Mouse (Mus musculus) small intestine, adult 2 months (tissue): ENCODE results near the gene Arid3a. TPM values are rescaled to one million over a fixed set of nuclear protein-coding genes. Genes with fewer than 3 reads are reported as not detected.
A peak's percentile ranks its signal among the peaks of the same experiment; 100 is the strongest.

Experiments
- H3K27ac ChIP-seq: fragments of 200-500 bp; 2 replicates; pipeline ENCODE4 v1.5.1; 2012; ENCODE audit warnings: low read depth, low read length, control low read depth, inconsistent platforms; ENCODE audit not compliant: insufficient read depth
- H3K27me3 ChIP-seq: fragments of 200-500 bp; 2 replicates; pipeline ENCODE4 v1.6.1; 2012; ENCODE audit warnings: mild to moderate bottlenecking, moderate library complexity, low read length, inconsistent platforms; ENCODE audit not compliant: control insufficient read depth, insufficient read depth
- H3K36me3 ChIP-seq: fragments of 200-500 bp; 2 replicates; pipeline ENCODE4 v1.6.1; 2012; ENCODE audit warnings: mild to moderate bottlenecking, low read length, control low read depth, inconsistent platforms; ENCODE audit not compliant: control insufficient read depth, insufficient read depth
- H3K4me1 ChIP-seq: fragments of 200-500 bp; 2 replicates; pipeline ENCODE4 v1.6.1; 2012; ENCODE audit warnings: low read length, inconsistent platforms, mixed read lengths; ENCODE audit not compliant: control insufficient read depth, insufficient read depth, insufficient read length
- H3K4me3 ChIP-seq: fragments of 200-500 bp; 2 replicates; pipeline ENCODE4 v1.5.1; 2012; ENCODE audit warnings: low read depth, mild to moderate bottlenecking, control low read depth, inconsistent platforms, low read length, moderate library complexity
- CTCF ChIP-seq: fragments of 200-500 bp; IDR thresholded peaks from 2 replicates; pipeline ENCODE4 v1.5.1; 2012; ENCODE audit warnings: low read depth, mild to moderate bottlenecking, control low read depth, inconsistent platforms, low read length, moderate library complexity, mixed read lengths; ENCODE audit not compliant: insufficient replicate concordance, insufficient read length; ENCODE audit errors: extremely low read depth
- POLR2A ChIP-seq: fragments of 200-500 bp; IDR thresholded peaks from 2 replicates; pipeline ENCODE4 v1.6.1; 2012; ENCODE audit warnings: low read depth, mild to moderate bottlenecking, control low read depth, inconsistent platforms, low read length, moderate library complexity
- WGBS: fragments of 180-500 bp; shearing (Covaris S2); methylation state at CpG from one replicate; pipeline ENCODE4 v1.1.7; 2018; 5-methylcytosine and 5-hydroxymethylcytosine counted together
- polyA plus RNA-seq: library from polyadenylated mRNA; depleted of rRNA; stranded (reverse); fragments of >200 nt; gene quantifications from 2 replicates; pipeline ENCODE4 v1.2.3, GENCODE M21; 2012

Gene Arid3a
- polyA plus RNA-seq, 1 experiment = 23.9 TPM

GRCm38 (mm10) chr10:79983205-79983604 lies 56.4 kb downstream of the Arid3a start:
- TF ChIP-seq CTCF = no peak
- TF ChIP-seq POLR2A = no peak
- peaks cover 27% of the 10 kb centered on the region for H3K4me1 ChIP-seq
- H3K27ac ChIP-seq = peak overlapping the region; percentile 63
- no peaks in the 10 kb centered on the region for H3K27me3 ChIP-seq
- peaks cover 7% of the 10 kb centered on the region for H3K36me3 ChIP-seq
- WGBS = 48% methylated on average over 5 of the region's 5 CpGs
- H3K4me3 ChIP-seq = peak overlapping the region; percentile 91

DNA sequence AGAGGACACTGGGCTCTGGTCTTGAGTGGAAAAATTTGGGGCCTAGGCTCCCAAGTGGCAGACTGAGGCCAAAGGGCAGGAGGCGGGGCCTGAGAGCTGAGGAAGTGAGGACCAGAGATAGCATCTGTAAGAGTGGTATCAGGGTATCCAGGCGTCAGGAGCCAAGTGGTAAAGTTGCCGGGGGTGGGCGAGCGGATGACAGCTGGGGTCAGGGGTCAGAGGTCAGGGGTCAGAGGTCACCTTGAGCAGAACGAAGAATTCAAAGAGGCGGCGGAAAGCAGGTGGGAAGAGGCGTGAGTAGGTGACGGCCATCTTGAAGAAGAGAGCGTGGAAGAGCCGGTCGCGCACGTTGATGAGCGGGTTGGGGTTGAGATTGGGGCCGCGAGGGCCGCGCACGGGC lies 56.8 kb downstream of the Arid3a start:
- TF ChIP-seq POLR2A = no peak
- 0 out of 2 replicates have a peak, but pooled peaks have one; percentile 1 for TF ChIP-seq CTCF
- Histone ChIP-seq H3K36me3 (peaks cover 2% of the 10 kb centered on the region), H3K4me3 (peak overlapping the region; percentile 91), H3K27ac (peak overlapping the region; percentile 63), H3K4me1 (peaks cover 27% of the 10 kb centered on the region), H3K27me3 (no peaks in the 10 kb centered on the region)
- 2% methylated on average over 21 of the region's 21 CpGs for WGBS

DNA sequence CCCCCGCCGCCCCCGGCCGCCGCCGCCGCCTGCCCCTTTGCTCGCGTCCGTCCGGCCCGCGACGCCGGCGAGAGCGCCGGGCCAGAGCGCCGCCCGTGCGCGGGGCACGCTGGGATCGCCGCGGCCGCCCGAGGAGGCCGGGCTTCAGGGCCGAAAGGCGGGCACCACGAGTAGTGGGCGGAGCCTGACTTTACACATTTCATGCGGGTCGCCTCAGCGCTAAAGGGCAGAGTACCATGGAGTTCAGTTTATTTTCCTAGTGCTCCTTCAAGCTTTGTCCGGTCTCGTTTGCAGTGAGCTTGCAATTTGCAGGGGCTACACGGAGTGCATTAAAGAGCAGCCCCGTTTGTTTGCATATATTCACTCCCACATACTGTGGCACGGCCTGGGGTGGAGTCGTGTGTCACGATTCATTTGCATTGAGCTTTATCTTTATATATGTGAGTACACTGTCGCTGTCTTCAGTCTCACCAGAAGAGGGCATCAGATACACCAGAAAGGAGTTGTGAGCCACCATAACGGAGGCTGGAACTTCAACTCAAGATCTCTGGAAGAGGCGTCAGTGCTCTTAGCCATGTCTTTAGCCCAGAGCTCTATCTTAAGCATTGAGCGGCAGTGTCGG lies 57.5 kb downstream of the Arid3a start, which contains the start of gene Tmem259:
Gene Tmem259 (minus strand): TSS at position 136 of the 622 bp plus-strand sequence.
- H3K4me1 ChIP-seq = peaks cover 27% of the 10 kb centered on the region
- WGBS = under 1% methylated on average over 49 of the region's 49 CpGs

DNA sequence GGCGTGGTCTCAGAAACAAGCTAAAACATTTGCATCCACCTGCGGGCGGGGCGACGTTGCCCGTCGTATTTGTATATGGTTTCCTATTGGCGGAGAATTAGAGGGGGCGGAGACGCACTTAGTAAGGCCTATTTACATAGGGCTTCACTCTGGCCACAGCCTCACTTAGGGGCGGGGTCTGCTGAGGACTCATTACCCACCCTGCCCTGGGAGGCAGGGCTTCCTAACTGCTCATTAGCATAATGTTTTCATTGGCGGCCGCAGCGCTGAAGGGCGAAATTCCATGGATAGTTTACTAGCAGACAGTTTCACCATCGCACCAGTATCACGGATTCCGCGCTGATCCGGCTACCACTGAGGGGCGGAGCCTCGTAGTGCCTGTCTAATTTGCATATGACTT lies 58.0 kb downstream of the Arid3a start:
- no peaks in the 10 kb centered on the region for H3K36me3 ChIP-seq
- no peaks in the 10 kb centered on the region for H3K27me3 ChIP-seq
- 1% methylated on average over 22 of the region's 22 CpGs for WGBS
- peaks cover 27% of the 10 kb centered on the region for H3K4me1 ChIP-seq
- peak overlapping the region; percentile 94 for H3K27ac ChIP-seq
- peak overlapping the region; percentile 68 for H3K4me3 ChIP-seq
- no peak; the same call in 1 of the 2 replicates for TF ChIP-seq POLR2A
- TF ChIP-seq CTCF = no peak

More for the DNA sequence above, 57.5 kb downstream of the Arid3a start, which contains the start of gene Tmem259:
- TF ChIP-seq POLR2A = no peak
- TF ChIP-seq CTCF = peak; percentile 51; the same call in 1 of the 2 replicates
- Histone ChIP-seq H3K27ac (peak within 1 kb of the TSS; percentile 94), H3K4me3 (peak within 1 kb of the TSS; percentile 91), H3K27me3 (no peaks in the 10 kb centered on the region), H3K36me3 (no peaks in the 10 kb centered on the region)

DNA sequence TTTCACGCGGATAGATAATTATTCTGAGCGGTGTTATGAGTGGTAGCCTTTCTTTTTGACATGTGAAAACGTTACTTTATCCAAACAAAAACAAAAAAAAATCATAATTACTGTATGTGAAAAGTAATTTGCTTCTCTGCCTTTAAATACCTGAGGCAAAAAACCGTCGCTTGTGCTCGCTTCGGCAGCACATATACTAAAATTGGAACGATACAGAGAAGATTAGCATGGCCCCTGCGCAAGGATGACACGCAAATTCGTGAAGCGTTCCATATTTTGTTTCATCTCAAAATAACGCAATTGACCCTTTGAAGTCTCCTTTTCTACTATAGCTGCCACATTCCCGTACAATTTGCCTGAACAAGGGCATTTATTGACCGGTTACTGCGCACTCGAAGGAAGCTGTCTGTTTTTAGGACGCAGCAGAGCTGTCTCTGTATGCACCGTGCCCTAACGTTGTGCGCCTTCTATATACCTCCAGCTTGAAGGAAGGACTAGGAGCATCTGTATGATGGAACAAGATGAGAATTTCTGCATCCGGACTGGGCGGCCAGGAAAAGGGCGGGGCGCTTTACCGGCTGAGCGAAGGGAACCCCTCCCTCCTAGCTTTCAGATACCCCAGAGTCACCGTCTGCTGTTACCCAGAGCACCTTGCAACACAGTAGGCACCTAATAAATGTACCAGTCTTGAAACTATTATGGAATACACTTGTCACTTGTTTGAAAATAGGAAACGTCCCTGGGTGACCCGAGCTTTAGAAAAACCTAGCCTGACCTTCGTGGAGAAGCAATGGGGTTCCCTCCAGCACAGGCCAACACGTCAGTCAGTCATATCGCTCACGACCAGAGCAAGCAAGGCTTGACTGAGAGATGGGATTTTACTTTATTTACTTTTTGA lies 58.7 kb downstream of the Arid3a start:
- peak overlapping the region; percentile 94 for H3K27ac ChIP-seq
- H3K27me3 ChIP-seq = no peaks in the 10 kb centered on the region
- WGBS = 1% methylated on average over 35 of the region's 35 CpGs
- H3K4me3 ChIP-seq = peak overlapping the region; percentile 68
- no peak for TF ChIP-seq CTCF
- no peak for TF ChIP-seq POLR2A
- no peaks in the 10 kb centered on the region for H3K36me3 ChIP-seq
- H3K4me1 ChIP-seq = peaks cover 27% of the 10 kb centered on the region

- H3K27ac ChIP-seq = peak overlapping the region; percentile 91
- H3K4me3 ChIP-seq = peak overlapping the region; percentile 56; the same call in 1 of the 2 replicates
- 12% methylated on average over 6 of the region's 6 CpGs for WGBS
Measured at GRCm38 (mm10) chr10:79986232-79986878, 59.5 kb downstream of the Arid3a start.

More at GRCm38 (mm10) chr10:79986232-79986878, 59.5 kb downstream of the Arid3a start:
- TF ChIP-seq CTCF = no peak
- TF ChIP-seq POLR2A = no peak
- Histone ChIP-seq H3K4me1 (peaks cover 27% of the 10 kb centered on the region), H3K27me3 (no peaks in the 10 kb centered on the region), H3K36me3 (no peaks in the 10 kb centered on the region)
